Mouse (Mus musculus) splenic B cell, adult 2 months (primary cell): ENCODE results near the gene Ift80.
"Not testable (repeated sequence)": the region's sequence is repeated elsewhere in the genome, so short reads cannot be mapped to it uniquely, and the experiment has no call there.

ENCODE experiments used
- DNase-seq: peaks from one replicate; pipeline ENCODE4 v3.0.0-alpha.2; 2011; ENCODE audit warnings: low read depth, low spot score
- H3K27me3 ChIP-seq: 2 replicates; pipeline ENCODE4 v1.6.1; 2012; ENCODE audit warnings: mild to moderate bottlenecking, low read length, moderate library complexity, mixed read lengths; ENCODE audit not compliant: control insufficient read depth, poor library complexity, insufficient read depth, severe bottlenecking
- H3K36me3 ChIP-seq: 2 replicates; pipeline ENCODE4 v1.6.1; 2012; ENCODE audit warnings: mild to moderate bottlenecking, low read length, moderate library complexity, mixed read lengths; ENCODE audit not compliant: control insufficient read depth, poor library complexity, insufficient read depth, severe bottlenecking

Ift80 gene

DNA sequence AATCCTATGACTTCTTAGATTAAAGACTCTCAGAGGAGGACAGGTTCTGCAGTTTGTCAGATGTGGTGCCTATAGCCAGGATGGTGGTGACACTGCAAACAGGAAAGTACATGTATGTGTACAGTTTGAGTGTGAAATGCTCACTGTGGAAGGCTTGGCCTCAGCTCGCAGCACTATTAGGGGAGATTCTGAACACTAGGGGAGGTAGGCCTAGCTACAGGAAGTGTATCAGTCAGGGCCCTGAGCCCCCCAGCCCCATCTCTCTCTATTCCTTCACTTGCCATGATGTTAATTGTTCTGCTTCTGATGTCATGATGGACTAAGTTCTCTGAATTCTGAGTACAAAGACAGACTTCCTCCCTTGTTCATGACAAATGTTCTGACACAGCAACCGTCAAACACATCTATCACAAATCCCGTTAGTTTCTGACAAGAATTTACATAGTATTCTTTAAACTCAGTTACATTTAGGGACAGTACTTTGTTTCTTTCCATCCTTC lies 35.2 kb downstream of the Ift80 start:
- Histone ChIP-seq H3K27me3 (no peaks in the 10 kb centered on the region), H3K36me3 (0 out of 2 replicates have a peak, but pooled peaks cover 2% of the 10 kb centered on the region)
- DNase-seq, result no peak

DNA sequence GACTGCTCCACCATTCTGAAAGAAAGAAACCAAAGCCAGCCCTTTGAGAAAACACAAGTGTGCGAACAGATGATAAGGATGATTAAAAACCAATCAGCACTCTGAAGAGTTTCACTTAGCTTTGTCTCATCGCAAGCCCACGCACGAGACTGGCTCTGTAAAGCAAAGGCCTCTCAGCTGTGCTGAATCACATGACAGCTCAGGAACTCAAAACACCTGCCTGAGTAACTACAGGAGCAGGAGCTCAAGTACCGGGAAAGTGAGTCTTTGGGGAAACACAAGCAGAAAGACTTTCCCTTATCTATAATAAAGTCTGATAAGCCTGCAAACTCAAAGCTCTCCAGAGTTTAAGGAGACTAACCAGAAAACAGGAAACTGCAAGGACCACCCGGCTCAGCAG lies 37.0 kb downstream of the Ift80 start:
- 0 out of 2 replicates have a peak, but pooled peaks cover 2% of the 10 kb centered on the region for H3K36me3 ChIP-seq
- no peak for DNase-seq
- no peaks in the 10 kb centered on the region for H3K27me3 ChIP-seq

DNA sequence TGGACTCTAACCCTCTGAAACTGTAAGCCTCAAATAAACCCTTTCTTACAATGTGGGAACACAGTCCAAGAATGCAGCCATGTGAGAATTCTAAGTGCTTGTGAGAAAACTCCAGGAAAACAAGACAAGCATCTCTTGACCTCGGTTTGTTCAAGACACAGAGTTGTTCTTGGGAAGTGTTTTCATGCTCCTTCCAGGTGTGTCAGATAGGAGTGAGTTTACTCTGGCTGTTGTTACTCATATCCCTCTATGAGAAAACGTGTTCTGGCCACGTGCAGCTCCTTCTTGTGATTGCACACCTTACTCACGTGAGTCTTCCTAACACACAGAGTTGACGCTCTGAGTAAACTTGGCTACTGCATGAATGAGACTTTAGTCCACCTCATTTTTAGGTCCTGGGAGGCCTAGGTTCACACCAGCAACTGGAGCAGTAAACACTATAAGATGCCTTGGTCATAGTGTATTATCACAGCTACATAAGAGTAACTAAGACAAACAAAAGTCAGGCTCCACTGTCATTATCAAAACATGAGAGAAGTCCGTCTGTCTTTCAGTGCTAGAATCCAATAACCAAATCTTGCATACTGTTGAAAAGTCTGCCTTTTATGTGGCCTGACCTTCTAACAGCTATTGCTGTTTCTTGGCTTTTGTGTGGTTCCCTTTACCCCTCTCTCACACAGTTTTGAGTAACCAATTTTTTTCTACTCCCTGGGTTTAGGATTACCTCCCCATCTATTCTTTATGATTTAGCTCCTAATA lies 37.7 kb downstream of the Ift80 start:
- H3K36me3 ChIP-seq, result 0 out of 2 replicates have a peak, but pooled peaks cover 2% of the 10 kb centered on the region
- DNase-seq, result no peak
- H3K27me3 ChIP-seq, result no peaks in the 10 kb centered on the region

DNA sequence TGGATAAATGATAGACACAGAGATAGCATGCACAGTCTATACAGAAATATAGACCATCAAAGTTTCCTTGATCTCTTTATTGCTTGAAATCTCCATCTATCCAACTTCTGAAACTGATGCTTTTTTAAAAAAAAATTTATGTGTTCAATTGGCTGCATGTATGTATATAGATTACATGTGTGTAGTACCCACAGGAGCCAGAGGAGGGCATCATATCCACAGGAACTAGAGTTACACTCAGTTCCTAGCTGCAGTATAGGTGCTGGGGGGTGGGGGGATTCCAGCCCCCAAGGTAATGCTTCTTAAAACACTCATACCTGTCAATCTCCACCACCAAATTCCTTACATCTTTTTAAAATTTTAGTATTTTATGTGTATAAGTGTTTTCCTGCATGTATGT lies 39.7 kb downstream of the Ift80 start:
- DNase-seq, result peak; percentile 71
- no peaks in the 10 kb centered on the region for H3K27me3 ChIP-seq
- H3K36me3 ChIP-seq, result peaks cover 2% of the 10 kb centered on the region; the same call in 1 of the 2 replicates

DNA sequence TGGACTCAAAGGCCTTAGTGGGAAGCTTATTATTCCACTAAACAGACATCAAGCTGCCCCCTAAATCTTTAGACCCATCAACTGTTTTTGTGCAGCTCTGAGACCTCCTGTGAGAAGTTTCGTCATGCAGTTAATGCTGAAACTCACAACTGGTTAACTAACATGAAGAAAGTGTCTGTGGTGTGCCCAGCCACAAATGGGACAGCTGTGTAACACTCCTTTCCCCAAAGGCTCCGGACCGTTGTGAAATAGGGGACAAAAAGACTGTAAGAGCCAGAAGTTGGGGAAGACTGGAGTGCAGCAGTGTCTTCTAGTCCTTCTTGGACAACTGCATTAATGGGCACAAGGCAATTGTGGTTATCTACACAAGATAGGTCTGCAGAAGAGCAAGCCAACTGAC lies 47.0 kb downstream of the Ift80 start:
- no peaks in the 10 kb centered on the region; the same call in 1 of the 2 replicates for H3K36me3 ChIP-seq
- H3K27me3 ChIP-seq, result no peaks in the 10 kb centered on the region
- DNase-seq, result no peak

DNA sequence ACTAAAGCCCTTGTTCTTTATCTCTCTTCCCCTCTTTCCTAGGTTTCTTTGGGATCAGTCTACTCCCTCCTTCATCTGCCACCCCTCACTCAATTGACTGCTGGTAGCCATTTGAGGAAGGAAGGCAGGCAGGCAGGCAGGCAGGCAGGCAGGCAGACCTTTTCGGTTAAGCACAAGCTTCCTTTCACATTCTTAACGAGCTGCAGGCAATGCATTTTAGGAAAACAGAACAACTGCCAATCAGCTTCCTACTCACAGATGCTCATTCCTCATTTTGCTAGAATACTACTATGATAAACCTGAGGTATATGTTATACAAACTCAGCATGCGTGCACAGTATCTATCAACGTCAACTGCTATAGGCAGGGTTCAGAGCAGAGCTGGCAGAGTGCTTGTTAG lies 47.9 kb downstream of the Ift80 start:
- Histone ChIP-seq H3K27me3 (no peaks in the 10 kb centered on the region), H3K36me3 (no peaks in the 10 kb centered on the region; the same call in 1 of the 2 replicates)
- DNase-seq, result no peak

DNA sequence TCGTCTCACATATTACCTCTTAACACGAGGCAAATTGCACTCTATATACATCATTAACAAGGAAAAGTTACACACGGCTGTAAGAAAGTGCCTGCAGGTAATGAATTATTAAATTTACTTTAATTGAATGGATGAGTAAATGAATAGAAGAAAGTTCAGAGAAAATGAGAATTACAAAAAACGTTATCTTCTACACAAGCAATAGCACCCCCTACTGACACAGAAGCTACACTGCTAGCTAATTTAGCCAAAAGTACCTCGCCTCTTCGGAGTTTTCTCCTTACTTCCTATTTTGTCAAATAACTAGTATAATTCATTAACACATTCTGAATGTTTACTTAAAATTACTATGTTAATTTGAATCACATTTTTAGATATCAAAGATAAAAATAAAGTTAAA lies 49.9 kb downstream of the Ift80 start:
- H3K36me3 ChIP-seq, result no peaks in the 10 kb centered on the region
- H3K27me3 ChIP-seq, result no peaks in the 10 kb centered on the region
- DNase-seq, result peak; percentile 70

DNA sequence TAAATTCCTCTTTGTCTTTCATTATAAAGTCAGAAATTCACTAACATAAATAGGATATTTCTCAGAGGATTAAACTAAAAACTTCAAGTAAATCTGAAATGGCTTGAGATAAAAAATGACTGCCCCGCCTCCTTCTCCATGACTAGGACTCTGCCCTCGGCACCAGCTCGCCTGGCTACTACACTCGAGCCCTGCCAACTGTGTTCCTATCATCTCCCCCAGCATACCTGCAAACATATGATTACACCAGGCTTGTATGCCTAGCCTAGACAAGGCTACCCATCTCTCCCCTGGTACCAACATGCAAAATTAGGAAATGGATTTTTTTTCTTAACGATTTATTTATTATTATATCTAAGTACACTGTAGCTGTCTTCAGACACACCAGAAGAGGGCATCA lies 51.7 kb downstream of the Ift80 start:
- DNase-seq, result no peak
- Histone ChIP-seq H3K36me3 (no peaks in the 10 kb centered on the region), H3K27me3 (no peaks in the 10 kb centered on the region)

DNA sequence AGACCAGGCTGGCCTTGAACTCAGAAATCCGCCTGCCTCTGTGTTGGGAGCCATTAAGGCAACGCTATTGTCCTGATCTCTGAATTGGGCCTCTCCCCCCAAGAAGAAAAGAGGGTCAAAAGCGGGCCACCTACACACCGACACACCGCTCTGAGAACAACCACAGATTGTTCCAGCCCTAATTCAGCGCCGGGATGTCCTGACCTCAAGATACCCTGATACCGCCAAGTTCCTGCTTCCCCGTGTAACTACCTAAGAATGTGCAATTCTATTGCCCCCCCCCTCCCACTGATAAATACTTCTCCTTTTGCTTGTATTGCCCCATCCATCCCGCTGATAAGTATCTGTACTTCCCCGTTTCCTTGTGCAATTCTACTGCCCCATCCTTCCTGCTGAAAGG lies 52.4 kb downstream of the Ift80 start:
- not testable (repeated sequence) for H3K27me3 ChIP-seq, DNase-seq, H3K36me3 ChIP-seq

DNA sequence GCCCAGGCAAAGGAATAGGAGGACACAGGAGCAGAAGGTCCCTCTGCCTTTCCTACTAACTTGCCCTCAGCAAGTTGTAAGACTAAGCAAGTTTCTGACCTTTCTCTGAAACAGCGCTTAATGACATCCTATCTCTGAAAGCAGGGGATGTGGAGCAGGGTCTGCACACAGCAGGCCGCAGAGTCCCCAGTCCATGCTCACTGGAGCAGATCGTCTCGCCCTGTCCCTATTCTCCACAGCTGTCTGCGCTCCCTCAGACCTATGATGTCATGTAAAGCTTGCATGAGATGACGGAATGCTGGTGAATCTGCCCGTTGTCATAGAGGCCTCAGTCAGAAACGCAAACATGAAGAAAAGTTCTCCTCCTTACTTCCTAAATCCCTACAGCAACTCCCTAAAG lies 55.0 kb downstream of the Ift80 start:
- Histone ChIP-seq H3K27me3 (no peaks in the 10 kb centered on the region), H3K36me3 (no peaks in the 10 kb centered on the region)
- no peak for DNase-seq

DNA sequence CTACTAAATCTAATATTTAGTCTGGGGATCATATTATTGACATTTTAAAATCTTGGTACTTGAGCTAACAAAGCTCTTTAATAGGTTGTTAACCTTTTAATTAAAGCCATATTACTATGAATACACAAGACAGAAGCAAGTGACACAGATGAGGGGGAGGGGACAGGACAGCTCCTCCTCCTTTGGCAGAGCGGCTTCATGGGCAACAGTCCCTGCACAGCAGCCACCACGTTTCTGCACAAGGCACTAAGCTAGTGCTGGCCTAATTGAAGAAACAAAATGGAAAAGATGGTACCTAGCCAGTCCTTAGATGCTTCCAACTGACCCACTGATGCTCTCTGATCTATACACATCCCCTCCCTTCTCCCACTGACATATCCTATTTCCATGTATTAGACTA lies 55.5 kb downstream of the Ift80 start:
- DNase-seq, result no peak
- no peaks in the 10 kb centered on the region for H3K36me3 ChIP-seq

DNA sequence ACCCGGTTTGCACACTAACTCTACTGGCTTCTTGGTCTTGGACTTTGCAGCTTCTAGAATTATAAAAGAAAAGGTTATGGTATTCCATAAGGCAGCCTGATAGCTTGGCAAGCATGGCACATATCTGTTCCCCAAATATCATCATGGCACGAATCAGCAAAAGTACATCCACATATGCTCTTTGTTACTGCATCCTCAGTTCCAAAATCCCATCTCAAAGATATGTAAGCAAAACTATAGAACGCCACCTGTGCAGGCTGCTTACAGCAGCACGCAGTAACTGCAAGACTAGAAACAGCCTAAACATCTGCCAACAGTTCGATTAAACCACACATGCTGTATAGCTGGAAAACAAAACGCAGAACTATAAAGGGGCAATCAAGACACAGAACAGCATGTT lies 62.5 kb downstream of the Ift80 start:
- H3K36me3 ChIP-seq, result 0 out of 2 replicates have a peak, but pooled peaks cover 1% of the 10 kb centered on the region
- DNase-seq, result no peak
- H3K27me3 ChIP-seq, result no peaks in the 10 kb centered on the region

More for the DNA sequence above, 55.5 kb downstream of the Ift80 start:
- no peaks in the 10 kb centered on the region for H3K27me3 ChIP-seq

DNA sequence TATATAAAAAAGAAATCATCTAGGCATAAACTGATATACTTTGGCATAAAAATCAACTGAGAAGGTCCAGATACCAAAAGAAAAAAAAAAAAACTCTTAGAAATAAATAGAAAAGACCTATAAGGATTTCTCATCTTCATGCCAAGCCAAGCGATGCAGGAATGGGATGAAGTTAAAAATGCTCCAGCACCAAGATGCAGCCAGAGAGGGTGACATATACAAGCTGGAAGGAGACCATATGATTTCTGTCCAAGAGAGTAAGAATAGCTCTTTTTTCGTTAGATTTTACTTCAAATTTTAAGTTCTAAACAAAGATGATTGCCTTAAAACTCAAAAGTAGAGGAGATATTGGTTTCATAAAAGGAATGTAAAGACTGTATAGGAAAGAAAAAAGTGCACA lies 64.1 kb downstream of the Ift80 start:
- 0 out of 2 replicates have a peak, but pooled peaks cover 1% of the 10 kb centered on the region for H3K36me3 ChIP-seq
- no peak for DNase-seq
- no peaks in the 10 kb centered on the region for H3K27me3 ChIP-seq

DNA sequence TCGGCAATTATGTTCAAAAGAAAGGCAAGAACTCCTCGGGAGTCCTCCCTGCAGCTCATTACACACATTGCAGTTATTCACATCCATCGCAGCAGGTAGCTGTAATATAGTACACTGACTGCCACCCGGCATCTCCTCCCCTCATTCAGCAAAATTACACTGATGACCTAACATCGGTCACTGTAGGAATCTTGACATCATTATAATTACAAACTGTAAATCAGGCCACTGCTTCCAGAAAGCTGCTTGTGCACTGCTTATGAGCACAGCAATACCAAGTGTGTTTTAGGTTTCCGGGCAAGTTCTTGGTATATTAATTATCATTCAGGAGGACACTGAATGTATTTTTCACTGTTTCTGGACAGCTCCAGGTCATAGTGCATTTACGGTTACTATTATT lies 65.1 kb downstream of the Ift80 start:
- DNase-seq, result no peak
- H3K36me3 ChIP-seq, result 0 out of 2 replicates have a peak, but pooled peaks cover 1% of the 10 kb centered on the region
- no peaks in the 10 kb centered on the region for H3K27me3 ChIP-seq

DNA sequence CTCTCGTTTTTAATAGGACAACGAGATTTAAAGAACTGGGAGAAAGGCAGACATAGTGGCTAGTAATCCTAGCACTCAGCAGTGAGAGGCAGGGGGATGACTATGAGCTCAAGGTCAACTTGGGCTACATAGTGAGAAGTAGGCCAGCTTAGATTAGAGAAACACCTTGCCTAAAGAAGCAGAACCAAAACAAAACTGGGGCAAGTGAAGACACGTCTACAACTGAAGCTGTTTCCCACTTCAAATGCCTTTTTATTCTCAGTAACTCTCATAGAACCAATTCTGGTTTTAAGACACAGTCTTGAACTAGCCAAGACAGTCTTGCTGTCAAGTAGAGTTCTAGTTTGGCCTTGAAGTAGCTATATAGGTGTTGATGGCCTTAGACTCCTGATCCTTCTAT lies 67.7 kb downstream of the Ift80 start:
- DNase-seq, result no peak
- Histone ChIP-seq H3K36me3 (0 out of 2 replicates have a peak, but pooled peaks cover 1% of the 10 kb centered on the region), H3K27me3 (no peaks in the 10 kb centered on the region)
